In genomic region chr17:83481551-83481950, GRCm38 (mm10) we compare ENCODE assay signal across 12 mouse cellular contexts. TPM values are rescaled to one million over a fixed set of nuclear protein-coding genes. Genes with fewer than 3 reads are reported as not detected.
DNase-seq lines count a peak whose midpoint lies in the region; ATAC-seq and TF ChIP-seq lines count a peak whose summit lies in the region.
"Had no signal": no experiment of that assay in that cellular context is flagged by ENCODE, and none has a peak within 500 bp of the region (broad histone marks: within the 10 kb centered on the region; RNA-seq: fewer than 3 reads in every experiment).

No protein-coding gene starts in this region.

- no peak overlapping the region for H3K4me3 ChIP-seq in kidney, adult 2 months (ENCODE audit: insufficient read depth, low read depth, low read length)
- H3K4me3 ChIP-seq: heart, embryonic 13.5 days; hindbrain, embryonic 12.5 days; limb, embryonic 13.5 days had no signal

- H3K36me3 ChIP-seq in kidney, adult 2 months (ENCODE audit: control insufficient read depth, insufficient read depth, low read length): no peaks in the 10 kb centered on the region; the same call in none of the 2 replicates

- ATAC-seq in cerebellum, adult (ENCODE audit: insufficient number of reproducible peaks, low FRiP score, low TSS enrichment): no peak
- ATAC-seq in activated CD4-positive, CD25-positive, alpha-beta regulatory T cell, adult 4 months: no peak

- H3K27ac ChIP-seq in kidney, adult 2 months (ENCODE audit: insufficient read depth, low read depth, low read length): no peak overlapping the region
- H3K27ac ChIP-seq: heart, embryonic 13.5 days; hindbrain, embryonic 12.5 days; limb, embryonic 13.5 days had no signal

- no peak for TF ChIP-seq CTCF in kidney, adult 2 months (conservative IDR thresholded peaks at IDR 0.05; ENCODE audit: insufficient read depth, insufficient read length, low read depth, low read length)

- no peaks in the 10 kb centered on the region for H3K4me1 ChIP-seq in kidney, adult 2 months (ENCODE audit: control insufficient read depth, insufficient read depth, low read length)
- H3K4me1 ChIP-seq: heart, embryonic 13.5 days; hindbrain, embryonic 12.5 days; limb, embryonic 13.5 days had no signal

- 92% methylated on average over 7 of the region's 7 CpGs for WGBS in kidney, adult 2 months

- no peaks in the 10 kb centered on the region for H3K27me3 ChIP-seq in kidney, adult 2 months (replicated peaks; ENCODE audit: control insufficient read depth, insufficient read depth, low read length)
- H3K27me3 ChIP-seq: heart, embryonic 13.5 days; hindbrain, embryonic 12.5 days; limb, embryonic 13.5 days had no signal

- no peak for TF ChIP-seq POLR2A in kidney, adult 2 months (IDR thresholded peaks at IDR 0.05; ENCODE audit: low read depth, low read length)

- peak; percentile 7 for DNase-seq in cerebellum, adult 9-10 months
- DNase-seq in kidney, adult 2 months: peak; percentile 17
- DNase-seq in kidney, postnatal 4 days: no peak
- DNase-seq in 3134 (ENCODE audit: extremely low read depth, insufficient read length, low spot score): peak; percentile 10
- peak; percentile 59 to 68 for DNase-seq in cerebellum, postnatal 10 days
- DNase-seq in thymus, postnatal 4 days: no peak
- DNase-seq: gastrocnemius, postnatal 14 days had no signal

RNA-seq across cellular contexts. Expression of gene Cox7a2l, which starts 35.6 kb away (rescaled TPM):
- polyA plus RNA-seq in kidney, adult 2 months (2012; rRNA removed): 165 and 201 TPM in 2 replicates
- 100 to 1,000 TPM; 513 to 559 TPM for polyA plus RNA-seq in activated CD4-positive, CD25-positive, alpha-beta regulatory T cell, adult 4 months (2017; shearing (Covaris generic))

Comparison
In these comparisons a context has a peak if more than half of its experiments do, and no peak if none do; other contexts are left out.
1. DNase-seq: peak in cerebellum, adult 9-10 months (single experiment), kidney, adult 2 months (single experiment), 3134 (single experiment) and cerebellum, postnatal 10 days (2 of 2); none in kidney, postnatal 4 days (0 of 2) and thymus, postnatal 4 days (single experiment).